7 mouse cellular contexts compared by ENCODE assay signal in the genomic region with DNA sequence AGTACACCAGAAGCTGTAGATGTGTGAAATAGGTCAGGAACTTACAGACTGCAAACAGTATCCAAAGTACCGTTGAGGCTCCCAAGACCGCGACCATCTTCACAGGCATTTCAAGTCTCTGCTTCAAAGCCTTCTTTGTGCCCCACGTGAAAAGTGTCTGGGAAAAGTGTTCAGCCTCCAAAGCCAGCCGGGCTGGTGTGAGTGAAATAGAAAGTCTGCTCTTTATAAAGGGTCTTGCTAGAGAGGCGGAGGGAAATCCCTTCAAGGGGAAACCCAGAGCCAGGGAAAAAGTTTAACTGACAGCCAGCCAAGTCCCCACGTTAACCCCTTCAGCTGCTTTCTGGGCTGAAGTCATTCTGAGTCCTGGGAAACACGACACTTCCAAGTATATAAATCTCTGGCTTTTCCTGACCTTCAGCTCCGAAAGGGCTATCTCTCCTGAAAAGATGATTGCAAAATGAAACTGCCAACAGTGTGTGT. TPM values are rescaled to one million over a fixed set of nuclear protein-coding genes. Genes with fewer than 3 reads are reported as not detected.
A peak's percentile ranks its signal among the peaks of the same experiment; 100 is the strongest.
DNase-seq lines count a peak whose midpoint lies in the region; TF ChIP-seq lines count a peak whose summit lies in the region.

A gene (minus strand): TSS at position 430 of the 480 bp plus-strand sequence.

- no peaks in the 10 kb centered on the region for H3K4me1 ChIP-seq in spleen, adult 2 months (ENCODE audit: control insufficient read depth, insufficient read depth, insufficient read length)

- peak; percentile 11; the same call in 1 of the 2 replicates for TF ChIP-seq POLR2A in spleen, adult 2 months (IDR thresholded peaks at IDR 0.05; ENCODE audit: low read depth, low read length)

- H3K4me3 ChIP-seq in spleen, adult 2 months (ENCODE audit: extremely low read depth, insufficient read depth, insufficient read length): peak within 1 kb of the TSS; percentile 46

- TF ChIP-seq CTCF in spleen, adult 2 months (IDR thresholded peaks at IDR 0.05; ENCODE audit: extremely low read depth, insufficient read depth, insufficient read length, insufficient replicate concordance): no peak

- peak within 1 kb of the TSS; percentile 57 for H3K27ac ChIP-seq in spleen, adult 2 months (ENCODE audit: insufficient read depth, low read length)

- H3K27me3 ChIP-seq in spleen, adult 2 months (ENCODE audit: control insufficient read depth, insufficient read depth, low read length): no peaks in the 10 kb centered on the region

- H3K36me3 ChIP-seq in spleen, adult 2 months (ENCODE audit: control insufficient read depth, insufficient read depth, low read length): no peaks in the 10 kb centered on the region

- intact Hi-C loops in left cerebral cortex, postnatal 10 days (cut with DNase I): no loop called here

- peak; percentile 21 to 48 for DNase-seq in adrenal gland, adult 18-20 months (ENCODE audit: low spot score in 2 of 2)
- DNase-seq in embryo, embryonic 11 days: peak; percentile 87
- DNase-seq in gastrocnemius, postnatal 10 days: peak; percentile 42
- peak; percentile 67 for DNase-seq in hindlimb bud, embryonic 11.5 days (ENCODE audit: extremely low spot score, low read depth, low spot score)
- DNase-seq in left cerebral cortex, postnatal 10 days (ENCODE audit: extremely low spot score in 1 of 2, low spot score in 2 of 2): peak; percentile 46 to 56
- peak; percentile 67 to 74 for DNase-seq in lung, postnatal 4 days
- DNase-seq in spleen, adult 2 months (ENCODE audit: low read depth in 1 of 2, low spot score in 2 of 2): no peak

- 25% methylated on average over 9 of the region's 9 CpGs for WGBS in spleen, adult 2 months

RNA-seq across cellular contexts. Expression of the gene that starts here (rescaled TPM):
- 10 to 100 TPM; 21.0 to 48.6 TPM for total RNA-seq in adrenal gland, adult 18-20 months (2021)
- 10 to 100 TPM; 12.6 to 14.2 TPM for total RNA-seq in gastrocnemius, postnatal 10 days (2021)
- 10 to 100 TPM; 37.6 to 39.3 TPM for total RNA-seq in left cerebral cortex, postnatal 10 days (2021)
- 32.8 and 51.8 TPM in 2 replicates for polyA plus RNA-seq in spleen, adult 2 months (2012; rRNA removed)

Comparison
In these comparisons a context has a peak if more than half of its experiments do, and no peak if none do; other contexts are left out.
1. DNase-seq: peak in adrenal gland, adult 18-20 months (2 of 2), embryo, embryonic 11 days (single experiment), gastrocnemius, postnatal 10 days (single experiment), hindlimb bud, embryonic 11.5 days (single experiment), left cerebral cortex, postnatal 10 days (2 of 2) and lung, postnatal 4 days (2 of 2); none in spleen, adult 2 months (0 of 2).